Mouse (Mus musculus) v-Abl transformed pro-B cells (cell line): Measurements from ENCODE around the gene Smim14.

Experiments
- in situ Hi-C, 2 experiments: fragments of 400-800 bp; cut with MboI; formaldehyde crosslinking; loops; one replicate each; pipeline ENCODE4 v1.15.1; 2025; ENCODE audit not compliant: unreplicated experiment in 2 of 2

Gene Smim14

DNA sequence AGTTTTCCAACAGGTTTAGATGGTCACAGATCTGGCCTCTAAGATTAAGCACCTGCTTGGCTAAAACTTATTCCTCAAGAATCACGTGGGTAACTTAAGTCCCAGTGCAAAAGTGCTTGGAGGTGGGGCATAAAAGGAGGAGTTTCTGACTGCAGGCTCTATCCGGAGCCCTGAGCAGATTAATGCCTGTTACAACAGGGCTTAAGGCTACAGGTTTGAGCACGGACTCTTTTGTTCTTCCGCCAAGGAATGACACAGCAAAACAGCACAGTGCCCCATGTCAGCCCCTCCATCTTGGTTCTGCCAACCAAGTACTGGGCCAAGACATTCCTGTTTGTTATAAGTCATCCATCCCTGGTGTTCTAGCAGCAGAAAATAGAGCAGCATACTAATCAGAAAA is 108.7 kb downstream of the Smim14 start:
- in situ Hi-C loops: no loop called here

DNA sequence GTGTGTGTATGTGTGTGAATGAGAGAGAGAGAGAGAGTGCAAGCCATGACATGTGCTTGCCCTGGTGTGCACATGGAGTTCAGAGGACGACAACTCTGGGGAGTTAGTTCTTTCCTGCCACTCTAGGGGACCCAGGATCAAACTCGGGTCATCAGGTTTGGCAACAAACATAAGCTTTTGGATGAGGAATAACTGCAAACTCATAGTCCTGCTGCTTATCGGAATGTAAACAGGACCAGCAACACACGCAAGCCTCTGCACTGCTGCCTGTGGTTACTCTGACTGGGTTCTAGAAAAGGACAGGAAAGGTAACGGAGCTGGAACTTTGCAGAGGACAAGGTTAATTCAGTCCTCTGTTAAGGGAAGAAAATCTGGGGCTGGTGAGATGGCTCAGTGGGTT is 111.7 kb downstream of the Smim14 start:
- in situ Hi-C loops: no loop called here

DNA sequence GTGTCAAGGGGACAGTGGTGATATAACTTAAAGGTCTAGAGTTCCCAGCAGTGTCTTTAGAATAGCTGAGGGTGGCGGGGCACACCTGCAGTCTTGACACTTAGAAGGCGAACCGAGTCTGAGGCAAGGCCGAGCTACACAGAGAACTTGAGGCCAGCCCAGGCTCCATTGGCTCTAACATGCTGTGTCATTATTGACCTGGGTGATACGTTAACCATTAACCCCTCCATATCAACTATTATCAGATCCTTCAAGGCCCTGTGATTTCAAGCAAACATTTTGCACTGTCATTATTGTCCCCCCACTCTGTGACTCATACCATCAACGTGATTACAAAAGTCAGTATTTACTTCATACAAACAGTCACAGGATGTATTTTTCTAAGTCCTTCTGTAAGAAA is 112.8 kb downstream of the Smim14 start:
- in situ Hi-C loops: loop anchor here in 1 of 2 experiments (25.0 kb wide), 1 partner anchor 538 kb away; no protein-coding TSS in a partner anchor

DNA sequence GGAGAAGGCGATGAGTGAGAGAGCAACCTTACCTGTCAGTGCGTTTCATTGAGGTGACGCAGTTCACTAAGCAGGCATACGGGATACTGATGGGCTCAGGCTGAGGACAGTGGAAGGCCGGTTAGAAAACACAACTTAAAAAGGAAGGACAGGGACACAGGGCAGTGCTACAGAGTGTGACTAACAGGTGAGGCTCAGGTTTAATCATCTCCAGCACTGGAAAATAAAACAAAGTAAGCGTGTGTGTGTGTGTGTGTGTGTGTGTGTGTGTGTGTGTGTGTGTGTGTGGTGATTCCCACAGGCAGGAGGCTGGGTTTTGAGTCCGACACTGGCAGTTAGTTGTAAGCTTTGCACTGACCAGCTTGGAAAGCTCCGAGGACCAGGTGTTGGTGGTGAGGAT is 114.2 kb downstream of the Smim14 start:
- in situ Hi-C loops: loop anchor here in 1 of 2 experiments (25.0 kb wide), 1 partner anchor 539 kb away; no protein-coding TSS in a partner anchor

GRCm38 (mm10) chr5:65420822-65421221 is 116.2 kb downstream of the Smim14 start:
- in situ Hi-C loops: loop anchor here in 1 of 2 experiments (25.0 kb wide), 1 partner anchor 541 kb away; no protein-coding TSS in a partner anchor

DNA sequence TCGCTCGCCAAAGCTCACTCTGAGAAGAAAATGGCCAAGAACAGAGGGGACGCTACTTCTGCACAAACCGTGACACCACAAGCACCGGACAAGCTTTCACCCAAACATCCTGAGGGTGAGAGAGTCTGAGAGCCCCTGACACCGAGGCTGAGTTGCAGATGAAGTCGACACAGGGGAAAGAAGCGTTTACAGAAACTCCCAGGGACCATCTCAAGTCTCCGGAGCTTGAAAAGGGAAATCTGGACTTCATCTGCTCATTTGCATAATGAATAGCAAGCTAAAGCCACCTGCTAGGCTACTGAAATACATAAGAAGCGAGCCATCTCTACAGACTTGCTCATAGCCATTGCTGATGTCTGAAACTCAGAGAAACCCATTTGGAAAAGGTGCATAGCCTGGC is 117.8 kb downstream of the Smim14 start:
- in situ Hi-C loops: loop anchor here in 1 of 2 experiments (25.0 kb wide), 1 partner anchor 543 kb away; no protein-coding TSS in a partner anchor

- in situ Hi-C loops: loop anchor here in 1 of 2 experiments (25.0 kb wide), 1 partner anchor 546 kb away; no protein-coding TSS in a partner anchor
Observed at GRCm38 (mm10) chr5:65415653-65416458, 121.1 kb downstream of the Smim14 start.

GRCm38 (mm10) chr5:65407989-65408388 is 129.0 kb downstream of the Smim14 start:
- in situ Hi-C loops: loop anchor here (5.0 to 25.0 kb wide), 4 partner anchors 114 to 554 kb away; partner anchors contain the start of gene Pds5a (in 1 of the 2)

- in situ Hi-C loops: loop anchor here in 1 of 2 experiments (5.0 to 25.0 kb wide), 2 partner anchors 121 to 561 kb away; no protein-coding TSS in a partner anchor
Observed at GRCm38 (mm10) chr5:65401251-65401994, 135.6 kb downstream of the Smim14 start.
